Mouse (Mus musculus) brain, adult 2 months (tissue): ENCODE measurements around the gene Gm20721.

Source experiments
- DNase-seq: peaks from one replicate; pipeline ENCODE4 v3.0.0; 2011; ENCODE audit warnings: low read depth, low spot score

Gm20721 gene

DNA sequence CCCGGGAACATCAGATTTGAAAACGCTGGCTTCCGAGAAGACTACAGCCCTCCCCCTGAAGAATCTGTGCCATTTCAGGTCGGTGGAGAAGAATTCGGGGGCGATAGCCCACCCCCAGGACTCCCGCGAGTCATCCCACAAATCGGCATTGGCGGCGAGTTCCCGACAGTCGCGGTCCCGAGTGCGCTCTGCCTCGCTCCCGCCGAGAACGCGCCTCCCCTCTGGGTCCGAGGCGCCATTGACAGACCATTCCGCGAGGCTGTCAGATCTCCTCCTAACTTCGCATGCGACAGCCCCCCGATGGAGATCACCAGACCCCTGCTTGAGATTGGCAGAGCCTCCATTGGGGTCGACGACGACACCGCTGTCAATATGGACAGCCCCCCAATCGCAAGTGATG, 48.0 kb downstream of the Gm20721 start:
- DNase-seq: no peak

- DNase-seq: no peak
Measured at GRCm38 (mm10) chr2:174297851-174298250, 48.7 kb downstream of the Gm20721 start.

DNA sequence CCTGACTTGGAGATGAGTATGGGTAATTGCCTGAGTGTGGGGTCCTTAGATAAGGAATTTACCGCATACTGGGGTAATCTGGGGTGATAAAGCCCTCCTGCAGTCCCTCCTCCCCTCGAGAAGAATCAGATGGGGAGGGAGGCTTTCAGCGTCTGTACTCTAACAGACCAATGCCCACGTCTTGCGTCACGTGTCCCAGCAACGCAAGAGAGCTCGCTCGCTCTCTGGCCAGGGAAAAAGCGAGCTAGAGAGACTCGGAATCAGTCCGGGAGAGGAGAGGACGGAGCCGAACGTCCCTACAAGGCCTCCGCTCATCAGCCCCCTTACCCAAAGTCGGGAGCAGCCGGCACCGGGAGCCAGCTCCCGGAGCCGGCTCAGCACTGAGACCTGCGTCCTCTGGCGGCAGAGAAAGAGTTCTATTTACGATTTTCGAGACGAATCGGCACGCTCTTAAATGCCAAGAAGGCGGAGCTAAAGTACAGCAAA, 49.4 kb downstream of the Gm20721 start:
- DNase-seq: peak; percentile 23

DNA sequence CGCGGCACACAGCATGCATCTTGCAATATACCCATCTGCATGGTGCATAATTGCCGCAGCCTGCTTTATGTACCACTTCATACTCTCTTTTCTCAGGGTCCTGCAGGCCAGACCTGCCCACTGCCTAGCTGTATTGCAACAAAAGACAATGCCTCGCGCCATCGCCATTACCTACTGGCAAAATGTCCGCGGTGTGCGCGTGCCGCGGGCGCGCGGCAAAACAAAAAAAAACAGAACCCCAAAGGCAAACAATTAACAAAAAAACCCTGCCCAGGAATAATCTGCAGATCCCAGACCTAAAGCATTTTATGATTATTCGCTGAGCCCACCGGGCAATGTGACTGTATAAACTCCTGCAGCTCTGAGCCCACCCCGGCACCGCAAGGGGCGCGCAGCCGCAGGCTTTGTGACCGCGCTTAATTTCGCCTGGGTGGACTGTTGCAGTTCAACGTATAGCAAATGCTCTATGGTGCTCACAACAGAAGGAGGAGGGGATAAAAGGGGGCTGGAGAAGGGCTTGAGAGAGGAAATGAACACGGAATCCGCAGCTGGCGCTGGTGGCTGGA, 50.5 kb downstream of the Gm20721 start:
- no peak for DNase-seq

- peak; percentile 53 for DNase-seq
Measured at GRCm38 (mm10) chr2:174295175-174295899, 51.2 kb downstream of the Gm20721 start.

GRCm38 (mm10) chr2:174294457-174294856, 52.1 kb downstream of the Gm20721 start:
- no peak for DNase-seq

DNA sequence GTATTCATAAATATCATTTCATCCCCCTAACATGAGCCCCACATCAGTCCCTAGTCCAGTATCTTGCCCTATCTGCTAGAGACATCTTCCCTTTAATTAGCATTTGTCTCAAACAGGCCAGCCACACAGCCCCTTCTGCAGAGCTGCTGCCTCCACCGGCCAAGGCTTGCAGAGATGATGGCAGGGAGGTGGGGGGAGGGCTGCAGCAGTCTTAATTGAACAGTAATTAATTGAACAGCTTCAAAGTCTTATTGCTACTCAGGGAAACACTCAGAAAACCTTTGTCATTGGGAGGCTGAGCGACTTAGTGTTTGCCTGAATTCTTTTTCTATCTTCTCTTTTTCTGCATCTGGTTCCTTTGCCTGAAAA, 54.9 kb downstream of the Gm20721 start:
- no peak for DNase-seq

DNA sequence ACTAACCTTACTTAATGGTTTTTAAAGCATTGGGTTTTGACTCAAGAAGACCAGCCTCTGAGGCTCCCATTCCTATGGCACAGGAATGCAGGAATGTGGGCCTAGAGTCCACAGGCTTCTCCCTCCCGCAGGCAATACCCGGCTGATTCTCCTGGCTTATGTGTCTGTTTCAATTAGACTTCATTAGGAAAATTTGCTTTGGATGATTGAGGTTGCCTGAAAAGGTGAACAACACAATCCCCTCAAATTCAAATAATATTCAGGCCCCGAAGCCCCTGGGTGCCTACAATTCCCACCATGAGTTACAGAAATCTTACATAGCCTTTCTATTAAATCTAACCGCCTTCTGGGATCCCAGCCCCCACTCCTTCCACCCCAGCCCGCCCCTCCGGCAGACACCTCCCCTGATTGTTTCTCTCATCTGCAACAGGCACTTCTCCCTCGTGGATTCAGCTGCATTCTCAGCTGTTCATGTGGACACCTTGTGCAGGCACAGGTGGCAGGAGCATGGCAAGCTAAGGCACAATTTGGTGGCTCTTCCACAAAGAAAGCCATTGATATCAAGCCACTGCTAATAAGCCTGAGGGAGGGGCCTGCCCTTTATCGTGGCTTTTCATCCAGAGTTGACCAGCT, 55.4 kb downstream of the Gm20721 start:
- no peak for DNase-seq

GRCm38 (mm10) chr2:174288673-174289430, 57.7 kb downstream of the Gm20721 start:
- DNase-seq: no peak

- no peak for DNase-seq
Measured at GRCm38 (mm10) chr2:174287921-174288320, 58.6 kb downstream of the Gm20721 start.

DNA sequence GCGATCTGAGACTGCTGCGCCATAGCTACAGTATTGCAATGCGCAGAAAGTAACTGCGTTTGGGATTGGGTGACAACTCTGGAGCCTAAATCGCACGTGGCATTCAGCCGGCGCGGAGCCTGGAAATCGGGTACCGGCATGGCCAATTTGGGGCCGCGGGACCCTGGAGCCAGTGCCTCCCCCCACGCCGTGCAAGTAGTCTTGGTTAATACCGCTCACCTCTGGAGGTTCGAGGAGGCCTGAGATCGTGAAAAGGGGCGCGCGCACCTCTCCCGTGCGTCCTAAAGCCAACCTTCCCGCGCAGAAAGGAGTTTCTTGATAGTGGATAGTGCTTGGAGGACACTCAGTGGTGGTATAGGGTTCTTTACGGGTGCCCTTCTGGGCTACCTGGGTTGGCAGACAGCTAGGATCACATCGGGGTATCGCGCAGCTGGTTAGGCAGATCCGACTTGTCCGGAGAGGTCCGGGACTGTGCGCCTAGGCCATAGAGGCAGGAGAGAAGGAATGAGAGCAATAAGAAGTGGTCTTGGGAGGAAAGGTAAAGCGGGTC, 60.5 kb downstream of the Gm20721 start:
- no peak for DNase-seq

DNA sequence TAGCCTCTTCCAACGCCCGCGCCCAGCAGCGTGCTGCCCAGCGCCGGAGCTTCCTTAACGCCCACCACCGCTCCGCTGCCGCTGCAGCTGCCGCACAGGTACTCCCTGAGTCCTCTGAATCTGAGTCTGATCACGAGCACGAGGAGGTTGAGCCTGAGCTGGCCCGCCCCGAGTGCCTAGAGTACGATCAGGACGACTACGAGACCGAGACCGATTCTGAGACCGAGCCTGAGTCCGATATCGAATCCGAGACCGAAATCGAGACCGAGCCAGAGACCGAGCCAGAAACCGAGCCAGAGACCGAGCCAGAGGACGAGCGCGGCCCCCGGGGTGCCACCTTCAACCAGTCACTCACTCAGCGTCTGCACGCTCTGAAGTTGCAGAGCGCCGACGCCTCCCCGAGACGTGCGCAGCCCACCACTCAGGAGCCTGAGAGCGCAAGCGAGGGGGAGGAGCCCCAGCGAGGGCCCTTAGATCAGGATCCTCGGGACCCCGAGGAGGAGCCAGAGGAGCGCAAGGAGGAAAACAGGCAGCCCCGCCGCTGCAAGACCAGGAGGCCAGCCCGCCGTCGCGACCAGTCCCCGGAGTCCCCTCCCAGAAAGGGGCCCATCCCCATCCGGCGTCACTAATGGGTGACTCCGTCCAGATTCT, 61.6 kb downstream of the Gm20721 start:
- DNase-seq: no peak

- DNase-seq: peak; percentile 57
Measured at GRCm38 (mm10) chr2:174284011-174284410, 62.5 kb downstream of the Gm20721 start, which contains the start of gene Gnas. Gene Gnas, plus strand, starts transcription at chr2:174284320.

DNA sequence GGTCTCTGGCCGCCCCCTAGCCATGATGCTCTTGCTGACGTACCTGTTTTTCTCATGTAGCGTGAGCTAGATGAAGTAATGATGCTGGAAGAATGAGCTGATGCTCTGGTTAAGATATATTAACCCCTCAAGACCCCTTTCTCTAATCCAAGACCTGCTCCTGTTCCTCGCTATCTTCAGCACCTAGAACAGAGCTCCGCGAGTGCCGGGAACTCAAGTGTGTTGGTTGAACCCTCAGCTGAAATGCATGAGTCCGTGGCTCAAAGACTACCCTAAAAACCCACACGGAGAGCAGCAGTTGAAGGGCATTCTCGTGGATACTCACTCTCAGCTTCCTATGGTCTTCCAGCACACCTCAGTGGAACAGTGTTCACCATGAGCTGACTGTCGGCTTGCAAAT, 63.2 kb downstream of the Gm20721 start:
- DNase-seq: no peak
